Mouse (Mus musculus): Measurements from ENCODE around the gene 1110032F04Rik. TPM values are rescaled to one million over a fixed set of nuclear protein-coding genes. Genes with fewer than 3 reads are reported as not detected.
"Not testable (repeated sequence)": the region's sequence is repeated elsewhere in the genome, so short reads cannot be mapped to it uniquely, and the experiment has no call there.

Gene 1110032F04Rik
- polyA plus RNA-seq, 1 experiment from 2014 or later, result 3.6 TPM

- no peak overlapping the region for H3K4me3 ChIP-seq (ENCODE audit: low read depth, low read length)
Observed at GRCm38 (mm10) chr3:68886845-68887244, 17.5 kb downstream of the 1110032F04Rik start.

GRCm38 (mm10) chr3:68895426-68895825 lies 26.0 kb downstream of the 1110032F04Rik start:
- H3K27ac ChIP-seq (ENCODE audit: low read depth, low read length), result no peak overlapping the region
- no peak overlapping the region for H3K4me3 ChIP-seq (ENCODE audit: low read depth, low read length)
- no peaks in the 10 kb centered on the region for H3K9me3 ChIP-seq (ENCODE audit: control insufficient read depth, low read length)
- H3K27me3 ChIP-seq (ENCODE audit: control insufficient read depth, insufficient read depth, low read length), result no peaks in the 10 kb centered on the region
- DNase-seq (ENCODE audit: low spot score) (no peak), ATAC-seq (ENCODE audit: insufficient read depth, low FRiP score, low TSS enrichment) (no peak)
- no peaks in the 10 kb centered on the region for H3K4me1 ChIP-seq (ENCODE audit: control insufficient read depth, insufficient read depth, low read length)
- no peak overlapping the region for H3K9ac ChIP-seq (ENCODE audit: low read length)
- H3K36me3 ChIP-seq (ENCODE audit: control insufficient read depth, insufficient read depth, low read length), result no peaks in the 10 kb centered on the region
- H3K4me2 ChIP-seq (ENCODE audit: low read depth), result no peak overlapping the region
- 77% methylated on average over 4 of the region's 4 CpGs for WGBS

More at GRCm38 (mm10) chr3:68886845-68887244, 17.5 kb downstream of the 1110032F04Rik start:
- no peak for ATAC-seq (ENCODE audit: insufficient read depth, low FRiP score, low TSS enrichment)
- no peaks in the 10 kb centered on the region for H3K4me1 ChIP-seq (ENCODE audit: control insufficient read depth, insufficient read depth, low read length)
- H3K36me3 ChIP-seq (ENCODE audit: control insufficient read depth, insufficient read depth, low read length), result no peaks in the 10 kb centered on the region
- H3K9me3 ChIP-seq (ENCODE audit: control insufficient read depth, low read length), result no peaks in the 10 kb centered on the region
- no peak overlapping the region for H3K9ac ChIP-seq (ENCODE audit: low read length)
- WGBS, result 85% methylated on average over 5 of the region's 5 CpGs
- no peak overlapping the region for H3K27ac ChIP-seq (ENCODE audit: low read depth, low read length)
- no peak overlapping the region for H3K4me2 ChIP-seq (ENCODE audit: low read depth)
- no peak for DNase-seq (ENCODE audit: low spot score)
- H3K27me3 ChIP-seq (ENCODE audit: control insufficient read depth, insufficient read depth, low read length), result no peaks in the 10 kb centered on the region

GRCm38 (mm10) chr3:68897154-68897553 lies 27.8 kb downstream of the 1110032F04Rik start:
- Histone ChIP-seq H3K9me3 (ENCODE audit: control insufficient read depth, low read length) (no peaks in the 10 kb centered on the region), H3K27me3 (ENCODE audit: control insufficient read depth, insufficient read depth, low read length) (no peaks in the 10 kb centered on the region), H3K4me3 (ENCODE audit: low read depth, low read length) (no peak overlapping the region), H3K9ac (ENCODE audit: low read length) (no peak overlapping the region), H3K36me3 (ENCODE audit: control insufficient read depth, insufficient read depth, low read length) (no peaks in the 10 kb centered on the region), H3K4me1 (ENCODE audit: control insufficient read depth, insufficient read depth, low read length) (no peaks in the 10 kb centered on the region), H3K4me2 (ENCODE audit: low read depth) (no peak overlapping the region), H3K27ac (ENCODE audit: low read depth, low read length) (no peak overlapping the region)
- DNase-seq (ENCODE audit: low spot score) (no peak), ATAC-seq (ENCODE audit: insufficient read depth, low FRiP score, low TSS enrichment) (no peak)
- 83% methylated on average over 5 of the region's 5 CpGs for WGBS

- DNase-seq (ENCODE audit: low spot score); H3K9ac ChIP-seq (ENCODE audit: low read length); H3K4me1 ChIP-seq (ENCODE audit: control insufficient read depth, insufficient read depth, low read length); H3K9me3 ChIP-seq (ENCODE audit: control insufficient read depth, low read length); H3K36me3 ChIP-seq (ENCODE audit: control insufficient read depth, insufficient read depth, low read length); H3K27ac ChIP-seq (ENCODE audit: low read depth, low read length); ATAC-seq (ENCODE audit: insufficient read depth, low FRiP score, low TSS enrichment); H3K4me3 ChIP-seq (ENCODE audit: low read depth, low read length); H3K27me3 ChIP-seq (ENCODE audit: control insufficient read depth, insufficient read depth, low read length); H3K4me2 ChIP-seq (ENCODE audit: low read depth): not testable (repeated sequence)
- 91% methylated on average over 17 of the region's 20 CpGs for WGBS
Observed at GRCm38 (mm10) chr3:68902636-68903035, 33.2 kb downstream of the 1110032F04Rik start.

- H3K36me3 ChIP-seq (ENCODE audit: control insufficient read depth, insufficient read depth, low read length), result no peaks in the 10 kb centered on the region
- no peak overlapping the region for H3K4me3 ChIP-seq (ENCODE audit: low read depth, low read length)
- H3K9ac ChIP-seq (ENCODE audit: low read length), result no peak overlapping the region
- no peaks in the 10 kb centered on the region for H3K9me3 ChIP-seq (ENCODE audit: control insufficient read depth, low read length)
- DNase-seq (ENCODE audit: low spot score), result no peak
- no peaks in the 10 kb centered on the region for H3K27me3 ChIP-seq (ENCODE audit: control insufficient read depth, insufficient read depth, low read length)
- no peak overlapping the region for H3K4me2 ChIP-seq (ENCODE audit: low read depth)
- H3K27ac ChIP-seq (ENCODE audit: low read depth, low read length), result no peak overlapping the region
- H3K4me1 ChIP-seq (ENCODE audit: control insufficient read depth, insufficient read depth, low read length), result no peaks in the 10 kb centered on the region
- ATAC-seq (ENCODE audit: insufficient read depth, low FRiP score, low TSS enrichment), result no peak
- WGBS, result 81% methylated on average over 2 of the region's 2 CpGs
Observed at GRCm38 (mm10) chr3:68904902-68905778, 35.8 kb downstream of the 1110032F04Rik start.

GRCm38 (mm10) chr3:68907509-68907908 lies 38.1 kb downstream of the 1110032F04Rik start:
- WGBS, result 86% methylated on average over 4 of the region's 4 CpGs
- ATAC-seq (ENCODE audit: insufficient read depth, low FRiP score, low TSS enrichment), result no peak
- H3K4me2 ChIP-seq (ENCODE audit: low read depth), result no peak overlapping the region
- no peak for DNase-seq (ENCODE audit: low spot score)
- no peaks in the 10 kb centered on the region for H3K4me1 ChIP-seq (ENCODE audit: control insufficient read depth, insufficient read depth, low read length)
- H3K27ac ChIP-seq (ENCODE audit: low read depth, low read length), result no peak overlapping the region
- H3K9ac ChIP-seq (ENCODE audit: low read length), result no peak overlapping the region
- H3K36me3 ChIP-seq (ENCODE audit: control insufficient read depth, insufficient read depth, low read length), result no peaks in the 10 kb centered on the region
- no peaks in the 10 kb centered on the region for H3K27me3 ChIP-seq (ENCODE audit: control insufficient read depth, insufficient read depth, low read length)
- no peak overlapping the region for H3K4me3 ChIP-seq (ENCODE audit: low read depth, low read length)
- H3K9me3 ChIP-seq (ENCODE audit: control insufficient read depth, low read length), result no peaks in the 10 kb centered on the region

Other genes starting within 250 kb of the 1110032F04Rik start
- gene Il12a, start 178.9 kb upstream of the 1110032F04Rik start, polyA plus RNA-seq (2014; fragmentation: Nextera tagmentation; extraction: Ambion mirVana), result 0.25 TPM in 1 of 2 replicates, not detected in the other
- gene Ift80, start 135.0 kb downstream of the 1110032F04Rik start, polyA plus RNA-seq (2014; fragmentation: Nextera tagmentation; extraction: Ambion mirVana), result 18.5 and 18.8 TPM in 2 replicates
- gene Smc4, start 135.2 kb downstream of the 1110032F04Rik start, polyA plus RNA-seq (2014; fragmentation: Nextera tagmentation; extraction: Ambion mirVana), result 161 and 168 TPM in 2 replicates
- gene Trim59, start 175.2 kb downstream of the 1110032F04Rik start, polyA plus RNA-seq (2014; fragmentation: Nextera tagmentation; extraction: Ambion mirVana), result 168 and 170 TPM in 2 replicates

Measured in neural tube, embryonic 11.5 days (tissue).